In the genomic region with DNA sequence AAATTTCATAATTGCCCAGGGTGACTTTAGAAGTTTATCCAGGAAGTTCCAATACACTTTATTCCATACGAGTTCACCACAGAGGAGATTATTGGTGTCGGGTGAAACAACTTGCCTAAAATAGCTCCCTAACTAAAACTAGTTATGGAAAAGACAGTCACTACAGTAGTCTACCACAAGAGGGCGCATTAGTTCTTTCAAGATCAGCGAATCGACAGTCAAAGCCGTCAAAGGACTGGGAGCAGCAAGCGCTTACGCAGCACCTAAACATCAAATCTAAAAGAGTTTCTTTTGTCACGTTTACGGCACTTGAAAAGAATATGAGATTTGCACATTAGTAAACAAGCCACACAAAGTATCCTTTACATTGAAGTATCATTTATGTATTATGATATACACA, we compare ENCODE assay signal across 10 mouse cellular contexts.
DNase-seq lines count a peak whose midpoint lies in the region; ATAC-seq and TF ChIP-seq lines count a peak whose summit lies in the region.
"Had no signal": no experiment of that assay in that cellular context is flagged by ENCODE, and none has a peak within 500 bp of the region (broad histone marks: within the 10 kb centered on the region; RNA-seq: fewer than 3 reads in every experiment).

No protein-coding gene starts in this region.

- WGBS in intestine, postnatal 0 days, result 6% methylated on average over 10 of the region's 10 CpGs
- 6% methylated on average over 10 of the region's 10 CpGs for WGBS in intestine, embryonic 16.5 days
- WGBS in embryonic facial prominence, embryonic 14.5 days, result 9% methylated on average over 10 of the region's 10 CpGs
- WGBS in kidney, postnatal 0 days, result 4% methylated on average over 10 of the region's 10 CpGs
- 12% methylated on average over 10 of the region's 10 CpGs for WGBS in midbrain, embryonic 14.5 days

- no peaks in the 10 kb centered on the region for H3K27me3 ChIP-seq in intestine, postnatal 0 days (replicated peaks; ENCODE audit: control insufficient read depth, insufficient read depth, low read length)
- no peaks in the 10 kb centered on the region for H3K27me3 ChIP-seq in intestine, embryonic 16.5 days (replicated peaks; ENCODE audit: control insufficient read depth, insufficient read depth, low read length)
- no peaks in the 10 kb centered on the region for H3K27me3 ChIP-seq in embryonic facial prominence, embryonic 14.5 days (replicated peaks; ENCODE audit: control insufficient read depth, insufficient read depth, low read length)
- no peaks in the 10 kb centered on the region for H3K27me3 ChIP-seq in kidney, postnatal 0 days (ENCODE audit: insufficient read depth, low read length)
- H3K27me3 ChIP-seq in midbrain, embryonic 14.5 days (ENCODE audit: control insufficient read depth, insufficient read depth, low read length), result no peaks in the 10 kb centered on the region

- H3K9ac ChIP-seq in intestine, postnatal 0 days (ENCODE audit: low read depth, low read length), result no peak overlapping the region
- H3K9ac ChIP-seq in intestine, embryonic 16.5 days (ENCODE audit: low read depth, low read length), result no peak overlapping the region
- H3K9ac ChIP-seq in embryonic facial prominence, embryonic 14.5 days (ENCODE audit: low read depth, low read length), result no peak overlapping the region
- no peak overlapping the region for H3K9ac ChIP-seq in kidney, postnatal 0 days (ENCODE audit: low read depth, low read length)
- no peak overlapping the region for H3K9ac ChIP-seq in midbrain, embryonic 14.5 days (replicated peaks; ENCODE audit: low read length)

- no peak overlapping the region for H3K4me3 ChIP-seq in intestine, postnatal 0 days (ENCODE audit: low read depth, low read length)
- H3K4me3 ChIP-seq in intestine, embryonic 16.5 days (ENCODE audit: low read length), result no peak overlapping the region
- H3K4me3 ChIP-seq in embryonic facial prominence, embryonic 14.5 days (ENCODE audit: low read depth, low read length), result no peak overlapping the region
- H3K4me3 ChIP-seq in kidney, postnatal 0 days (replicated peaks; ENCODE audit: low read depth, low read length), result no peak overlapping the region
- H3K4me3 ChIP-seq in midbrain, embryonic 14.5 days (replicated peaks; ENCODE audit: low read depth, low read length), result no peak overlapping the region
- H3K4me3 ChIP-seq: erythroblast, embryonic 14.5 days; myocyte had no signal

- no peak overlapping the region for H3K27ac ChIP-seq in intestine, postnatal 0 days (ENCODE audit: low read depth, low read length)
- H3K27ac ChIP-seq in intestine, embryonic 16.5 days (ENCODE audit: low read length), result no peak overlapping the region
- H3K27ac ChIP-seq in embryonic facial prominence, embryonic 14.5 days (replicated peaks; ENCODE audit: low read depth, low read length), result no peak overlapping the region
- no peak overlapping the region for H3K27ac ChIP-seq in kidney, postnatal 0 days
- H3K27ac ChIP-seq in midbrain, embryonic 14.5 days (replicated peaks; ENCODE audit: low read depth, low read length), result no peak overlapping the region

- H3K4me2 ChIP-seq in intestine, postnatal 0 days (replicated peaks; ENCODE audit: low read depth), result no peak overlapping the region
- H3K4me2 ChIP-seq in intestine, embryonic 16.5 days (ENCODE audit: low read depth, low read length), result no peak overlapping the region
- no peak overlapping the region for H3K4me2 ChIP-seq in embryonic facial prominence, embryonic 14.5 days (ENCODE audit: low read depth, low read length)
- no peak overlapping the region for H3K4me2 ChIP-seq in kidney, postnatal 0 days (ENCODE audit: low read length)
- H3K4me2 ChIP-seq in midbrain, embryonic 14.5 days (ENCODE audit: low read length), result no peak overlapping the region

- no peaks in the 10 kb centered on the region for H3K9me3 ChIP-seq in intestine, postnatal 0 days (ENCODE audit: control insufficient read depth)
- H3K9me3 ChIP-seq in intestine, embryonic 16.5 days (ENCODE audit: control insufficient read depth, low read length), result peaks cover 4% of the 10 kb centered on the region
- H3K9me3 ChIP-seq in embryonic facial prominence, embryonic 14.5 days (ENCODE audit: control insufficient read depth, low read length), result 0 out of 2 replicates have a peak, but pooled peaks cover 4% of the 10 kb centered on the region
- H3K9me3 ChIP-seq in kidney, postnatal 0 days (replicated peaks; ENCODE audit: low read length), result no peaks in the 10 kb centered on the region
- H3K9me3 ChIP-seq in midbrain, embryonic 14.5 days (ENCODE audit: control insufficient read depth, low read length), result no peaks in the 10 kb centered on the region

- peak; percentile 78 for DNase-seq in CD4-positive helper T cell, adult 2 months (ENCODE audit: low read depth, low spot score)
- peak; percentile 62 for DNase-seq in T-cell, adult 2 months (ENCODE audit: low spot score)
- peak; percentile 94 for DNase-seq in embryonic facial prominence, embryonic 14.5 days (ENCODE audit: low spot score)
- peak; percentile 96 for DNase-seq in kidney, postnatal 0 days (ENCODE audit: low spot score)
- peak; percentile 95 for DNase-seq in midbrain, embryonic 14.5 days
- DNase-seq in ovary, postnatal 36 days (ENCODE audit: low spot score), result no peak

- no peaks in the 10 kb centered on the region for H3K4me1 ChIP-seq in intestine, postnatal 0 days (replicated peaks; ENCODE audit: control insufficient read depth, insufficient read depth, low read length)
- H3K4me1 ChIP-seq in intestine, embryonic 16.5 days (ENCODE audit: control insufficient read depth, insufficient read depth, low read length), result no peaks in the 10 kb centered on the region
- no peaks in the 10 kb centered on the region for H3K4me1 ChIP-seq in embryonic facial prominence, embryonic 14.5 days (ENCODE audit: control insufficient read depth, insufficient read depth, low read length)
- no peaks in the 10 kb centered on the region for H3K4me1 ChIP-seq in kidney, postnatal 0 days (replicated peaks; ENCODE audit: insufficient read depth, low read length)
- H3K4me1 ChIP-seq in midbrain, embryonic 14.5 days (ENCODE audit: control insufficient read depth, insufficient read depth, low read length), result no peaks in the 10 kb centered on the region

- no peak for ATAC-seq in intestine, postnatal 0 days
- ATAC-seq in intestine, embryonic 16.5 days, result no peak
- no peak for ATAC-seq in embryonic facial prominence, embryonic 14.5 days (ENCODE audit: low read depth)
- ATAC-seq in kidney, postnatal 0 days (replicated peaks; ENCODE audit: low FRiP score, low read depth), result no peak; the same call in 1 of the 2 replicates
- no peak for ATAC-seq in midbrain, embryonic 14.5 days (ENCODE audit: low FRiP score, low TSS enrichment)

- TF ChIP-seq CTCF in intestine, postnatal 0 days (IDR thresholded peaks at IDR 0.05; ENCODE audit: low read depth), result peak; percentile 89
- TF ChIP-seq CTCF in kidney, postnatal 0 days (IDR thresholded peaks at IDR 0.05; ENCODE audit: low read depth), result peak; percentile 94

- no peaks in the 10 kb centered on the region for H3K36me3 ChIP-seq in intestine, postnatal 0 days (ENCODE audit: control insufficient read depth, insufficient read depth)
- no peaks in the 10 kb centered on the region for H3K36me3 ChIP-seq in intestine, embryonic 16.5 days (ENCODE audit: control insufficient read depth, insufficient read depth, low read length)
- no peaks in the 10 kb centered on the region for H3K36me3 ChIP-seq in embryonic facial prominence, embryonic 14.5 days (ENCODE audit: control insufficient read depth, insufficient read depth, low read length)
- no peaks in the 10 kb centered on the region for H3K36me3 ChIP-seq in kidney, postnatal 0 days (ENCODE audit: insufficient read depth, low read length)
- H3K36me3 ChIP-seq in midbrain, embryonic 14.5 days (ENCODE audit: control insufficient read depth, insufficient read depth, low read length), result no peaks in the 10 kb centered on the region
